9 mouse cellular contexts compared by ENCODE assay signal in genomic region chr8:94978593-94979319, GRCm38 (mm10). TPM values are rescaled to one million over a fixed set of nuclear protein-coding genes. Genes with fewer than 3 reads are reported as not detected.
DNase-seq lines count a peak whose midpoint lies in the region; ATAC-seq lines count a peak whose summit lies in the region.
"Had no signal": no experiment of that assay in that cellular context is flagged by ENCODE, and none has a peak within 500 bp of the region (broad histone marks: within the 10 kb centered on the region; RNA-seq: fewer than 3 reads in every experiment).

No protein-coding gene starts in this region.

- ATAC-seq in midbrain, embryonic 11.5 days (ENCODE audit: low FRiP score), result no peak
- no peak for ATAC-seq in liver, embryonic 13.5 days (ENCODE audit: low read depth)
- ATAC-seq in stomach, embryonic 16.5 days (ENCODE audit: insufficient read depth, low FRiP score), result no peak

- peaks cover 60% of the 10 kb centered on the region for H3K27me3 ChIP-seq in heart, embryonic 10.5 days (ENCODE audit: insufficient read depth, poor library complexity, severe bottlenecking)
- H3K27me3 ChIP-seq in midbrain, embryonic 10.5 days (ENCODE audit: low read depth, poor library complexity, severe bottlenecking), result peaks cover 57% of the 10 kb centered on the region
- peaks cover 3% of the 10 kb centered on the region; the same call in 1 of the 2 replicates for H3K27me3 ChIP-seq in midbrain, embryonic 11.5 days (ENCODE audit: control insufficient read depth, insufficient read depth, low read length)
- H3K27me3 ChIP-seq in liver, embryonic 13.5 days, result peaks cover 8% of the 10 kb centered on the region; the same call in 1 of the 2 replicates
- H3K27me3 ChIP-seq in stomach, embryonic 16.5 days (ENCODE audit: control insufficient read depth, insufficient read depth, low read length), result no peaks in the 10 kb centered on the region

- no peaks in the 10 kb centered on the region for H3K36me3 ChIP-seq in heart, embryonic 10.5 days
- H3K36me3 ChIP-seq in midbrain, embryonic 10.5 days, result no peaks in the 10 kb centered on the region
- no peaks in the 10 kb centered on the region for H3K36me3 ChIP-seq in midbrain, embryonic 11.5 days (ENCODE audit: control insufficient read depth, insufficient read depth, low read length)
- no peaks in the 10 kb centered on the region for H3K36me3 ChIP-seq in liver, embryonic 13.5 days
- H3K36me3 ChIP-seq in stomach, embryonic 16.5 days (ENCODE audit: control insufficient read depth, insufficient read depth, low read length), result no peaks in the 10 kb centered on the region

- H3K27ac ChIP-seq in heart, embryonic 10.5 days, result peak overlapping the region; percentile 25; the same call in 1 of the 2 replicates
- H3K27ac ChIP-seq in midbrain, embryonic 10.5 days (replicated peaks), result 0 out of 2 replicates have a peak overlapping the region, but pooled peaks have one; percentile 1
- H3K27ac ChIP-seq in midbrain, embryonic 11.5 days (ENCODE audit: low read depth, low read length), result no peak overlapping the region
- peak overlapping the region; percentile 52; the same call in 1 of the 2 replicates for H3K27ac ChIP-seq in liver, embryonic 13.5 days
- H3K27ac ChIP-seq in stomach, embryonic 16.5 days (ENCODE audit: low read length), result no peak overlapping the region

- no peak overlapping the region for H3K4me2 ChIP-seq in midbrain, embryonic 11.5 days
- peak overlapping the region; percentile 58 for H3K4me2 ChIP-seq in liver, embryonic 13.5 days
- H3K4me2 ChIP-seq in stomach, embryonic 16.5 days (ENCODE audit: low read depth, low read length), result peak overlapping the region; percentile 60

- peaks cover 54% of the 10 kb centered on the region for H3K4me1 ChIP-seq in heart, embryonic 10.5 days
- H3K4me1 ChIP-seq in midbrain, embryonic 10.5 days, result peaks cover 63% of the 10 kb centered on the region
- H3K4me1 ChIP-seq in midbrain, embryonic 11.5 days (ENCODE audit: control insufficient read depth, insufficient read depth, low read length), result peaks cover 25% of the 10 kb centered on the region
- H3K4me1 ChIP-seq in liver, embryonic 13.5 days (replicated peaks), result peaks cover 100% of the 10 kb centered on the region
- H3K4me1 ChIP-seq in stomach, embryonic 16.5 days (ENCODE audit: control insufficient read depth, insufficient read depth, low read length), result peaks cover 44% of the 10 kb centered on the region

- H3K9ac ChIP-seq in midbrain, embryonic 11.5 days (ENCODE audit: low read length), result no peak overlapping the region
- H3K9ac ChIP-seq in liver, embryonic 13.5 days, result peak overlapping the region; percentile 54
- peak overlapping the region; percentile 74; the same call in 1 of the 2 replicates for H3K9ac ChIP-seq in stomach, embryonic 16.5 days (ENCODE audit: low read length)

- no peak overlapping the region for H3K4me3 ChIP-seq in heart, embryonic 10.5 days
- no peak overlapping the region for H3K4me3 ChIP-seq in midbrain, embryonic 10.5 days
- H3K4me3 ChIP-seq in midbrain, embryonic 11.5 days (ENCODE audit: low read depth, low read length), result no peak overlapping the region
- H3K4me3 ChIP-seq in liver, embryonic 13.5 days (replicated peaks), result peak overlapping the region; percentile 43; the same call in 1 of the 2 replicates
- peak overlapping the region; percentile 44 for H3K4me3 ChIP-seq in stomach, embryonic 16.5 days (replicated peaks; ENCODE audit: low read length)

- no peaks in the 10 kb centered on the region for H3K9me3 ChIP-seq in heart, embryonic 10.5 days
- H3K9me3 ChIP-seq in midbrain, embryonic 10.5 days (replicated peaks), result no peaks in the 10 kb centered on the region
- H3K9me3 ChIP-seq in midbrain, embryonic 11.5 days (ENCODE audit: control insufficient read depth, low read length), result no peaks in the 10 kb centered on the region
- no peaks in the 10 kb centered on the region for H3K9me3 ChIP-seq in liver, embryonic 13.5 days (replicated peaks)
- H3K9me3 ChIP-seq in stomach, embryonic 16.5 days (replicated peaks; ENCODE audit: control insufficient read depth, low read length), result no peaks in the 10 kb centered on the region

- 69% methylated on average over 13 of the region's 13 CpGs for WGBS in heart, embryonic 10.5 days
- WGBS in midbrain, embryonic 10.5 days, result 83% methylated on average over 13 of the region's 13 CpGs
- WGBS in midbrain, embryonic 11.5 days, result 78% methylated on average over 13 of the region's 13 CpGs
- 42% methylated on average over 13 of the region's 13 CpGs for WGBS in liver, embryonic 13.5 days (ENCODE audit: insufficient replicate concordance)
- WGBS in stomach, embryonic 16.5 days, result 61% methylated on average over 13 of the region's 13 CpGs

- DNase-seq in heart, embryonic 10.5 days (ENCODE audit: low spot score), result no peak
- DNase-seq in heart, adult 11 months, result no peak
- DNase-seq in midbrain, embryonic 10.5 days (ENCODE audit: low spot score), result no peak
- DNase-seq in midbrain, embryonic 11.5 days (ENCODE audit: low spot score, missing footprints), result no peak
- DNase-seq in liver, embryonic 13.5 days, result no peak
- DNase-seq in left cerebral cortex, postnatal 36 days (ENCODE audit: low spot score in 2 of 2), result no peak
- no peak for DNase-seq in cerebellum, postnatal 14 days
- DNase-seq: cerebellum, adult 11 months had no signal

- intact Hi-C loops in left cerebral cortex, postnatal 36 days (cut with DNase I), result no loop called here

RNA-seq across cellular contexts. Expression of gene Adgrg1, which starts 4.2 kb away (rescaled TPM):
- polyA plus RNA-seq in heart, embryonic 10.5 days (2016; fragmentation: Nextera tagmentation; extraction: Ambion mirVana), result 9.0 and 16.6 TPM in 2 replicates
- polyA plus RNA-seq in midbrain, embryonic 10.5 days (2016; fragmentation: Nextera tagmentation; extraction: Ambion mirVana), result 116 and 163 TPM in 2 replicates
- polyA plus RNA-seq in midbrain, embryonic 11.5 days (2014; fragmentation: Nextera tagmentation; extraction: Ambion mirVana), result 153 and 157 TPM in 2 replicates
- 42.7 and 55.6 TPM in 2 replicates for polyA plus RNA-seq in liver, embryonic 13.5 days (2015; fragmentation: Nextera tagmentation; extraction: Ambion mirVana)
- 51.1 and 65.2 TPM in 2 replicates for polyA plus RNA-seq in stomach, embryonic 16.5 days (2015; fragmentation: Nextera tagmentation; extraction: Ambion mirVana)
- 10 to 100 TPM; 73.3 to 74.2 TPM for total RNA-seq in left cerebral cortex, postnatal 36 days (2021)

RNA-seq across cellular contexts. Expression of gene Adgrg3, which starts 38.7 kb away (rescaled TPM):
- polyA plus RNA-seq in heart, embryonic 10.5 days (2016; fragmentation: Nextera tagmentation; extraction: Ambion mirVana), result 3.0 and 3.9 TPM in 2 replicates
- 3.8 and 3.9 TPM in 2 replicates for polyA plus RNA-seq in midbrain, embryonic 10.5 days (2016; fragmentation: Nextera tagmentation; extraction: Ambion mirVana)
- polyA plus RNA-seq in midbrain, embryonic 11.5 days (2014; fragmentation: Nextera tagmentation; extraction: Ambion mirVana), result 2.6 and 2.8 TPM in 2 replicates
- 5.5 and 6.0 TPM in 2 replicates for polyA plus RNA-seq in liver, embryonic 13.5 days (2015; fragmentation: Nextera tagmentation; extraction: Ambion mirVana)
- 3.2 and 3.7 TPM in 2 replicates for polyA plus RNA-seq in stomach, embryonic 16.5 days (2015; fragmentation: Nextera tagmentation; extraction: Ambion mirVana)
- total RNA-seq in left cerebral cortex, postnatal 36 days (2021), result under 1 TPM in 1 of 2 experiments, not detected in 1; 0.29 TPM

RNA-seq across cellular contexts. Expression of gene Adgrg5, which starts 55.3 kb away (rescaled TPM):
- 0.69 and 0.79 TPM in 2 replicates for polyA plus RNA-seq in heart, embryonic 10.5 days (2016; fragmentation: Nextera tagmentation; extraction: Ambion mirVana)
- 0.36 and 0.74 TPM in 2 replicates for polyA plus RNA-seq in midbrain, embryonic 10.5 days (2016; fragmentation: Nextera tagmentation; extraction: Ambion mirVana)
- polyA plus RNA-seq in midbrain, embryonic 11.5 days (2014; fragmentation: Nextera tagmentation; extraction: Ambion mirVana), result 0.36 and 0.40 TPM in 2 replicates
- 0.43 and 0.52 TPM in 2 replicates for polyA plus RNA-seq in liver, embryonic 13.5 days (2015; fragmentation: Nextera tagmentation; extraction: Ambion mirVana)
- polyA plus RNA-seq in stomach, embryonic 16.5 days (2015; fragmentation: Nextera tagmentation; extraction: Ambion mirVana), result 0.44 and 0.45 TPM in 2 replicates
- total RNA-seq in left cerebral cortex, postnatal 36 days (2021), result not detected

Comparison
In these comparisons a context has a peak if more than half of its experiments do, and no peak if none do; other contexts are left out.
1. H3K27ac ChIP-seq: peak in heart, embryonic 10.5 days (single experiment), midbrain, embryonic 10.5 days (single experiment) and liver, embryonic 13.5 days (single experiment); none in midbrain, embryonic 11.5 days (single experiment) and stomach, embryonic 16.5 days (single experiment).
2. H3K4me3 ChIP-seq: peak in liver, embryonic 13.5 days (single experiment) and stomach, embryonic 16.5 days (single experiment); none in heart, embryonic 10.5 days (single experiment), midbrain, embryonic 10.5 days (single experiment) and midbrain, embryonic 11.5 days (single experiment).